Mouse (Mus musculus) embryonic facial prominence, embryonic 11.5 days (tissue): ENCODE data around the gene Efr3b. TPM values are rescaled to one million over a fixed set of nuclear protein-coding genes. Genes with fewer than 3 reads are reported as not detected.

Experiments used
- ATAC-seq: fragments of 200-750 bp; cut with Nextera tagmentation; replicated peaks from 2 replicates; pipeline ENCODE4 v1.8.0; 2017; ENCODE audit warnings: low read depth; ENCODE audit not compliant: insufficient number of reproducible peaks, low FRiP score, low TSS enrichment
- DNase-seq: peaks from one replicate; pipeline ENCODE4 v3.0.0-alpha.2; 2015; ENCODE audit warnings: low spot score
- H3K27ac ChIP-seq: fragments of 300-500 bp; sonication (generic); replicated peaks from 2 replicates; pipeline ENCODE4 v1.5.1; 2014; ENCODE audit warnings: mild to moderate bottlenecking, low read depth, low read length, control low read depth
- H3K27me3 ChIP-seq: fragments of 300-500 bp; sonication (generic); 2 replicates; pipeline ENCODE4 v1.6.1; 2014; ENCODE audit warnings: mild to moderate bottlenecking, low read length, moderate library complexity, mixed read lengths; ENCODE audit not compliant: control insufficient read depth, insufficient read depth
- H3K36me3 ChIP-seq: fragments of 300-500 bp; sonication (generic); replicated peaks from 2 replicates; pipeline ENCODE4 v1.6.1; 2014; ENCODE audit warnings: low read depth, mild to moderate bottlenecking, low read length, moderate library complexity, mixed read lengths; ENCODE audit not compliant: control insufficient read depth, insufficient read depth
- H3K4me1 ChIP-seq: fragments of 300-500 bp; sonication (generic); 2 replicates; pipeline ENCODE4 v1.6.1; 2014; ENCODE audit warnings: low read length, mixed read lengths; ENCODE audit not compliant: control insufficient read depth, insufficient read depth
- H3K4me2 ChIP-seq: fragments of 300-500 bp; sonication (generic); 2 replicates; pipeline ENCODE4 v1.6.1; 2014; ENCODE audit warnings: low read depth, mild to moderate bottlenecking, control low read depth, low read length, moderate library complexity
- H3K4me3 ChIP-seq: fragments of 300-500 bp; sonication (generic); 2 replicates; pipeline ENCODE4 v1.5.1; 2014; ENCODE audit warnings: low read depth, low read length, control low read depth
- H3K9ac ChIP-seq: fragments of 300-500 bp; sonication (generic); replicated peaks from 2 replicates; pipeline ENCODE4 v1.6.1; 2014; ENCODE audit warnings: mild to moderate bottlenecking, control low read depth, low read length
- H3K9me3 ChIP-seq: fragments of 300-500 bp; sonication (generic); replicated peaks from 2 replicates; pipeline ENCODE4 v1.6.1; 2016; ENCODE audit warnings: mild to moderate bottlenecking, low read length, inconsistent platforms, mixed read lengths; ENCODE audit not compliant: control insufficient read depth
- WGBS: fragments of 180-500 bp; shearing (Covaris S2); extraction: QIAGEN DNeasy Blood & Tissue Kit; methylation state at CpG from one replicate; pipeline ENCODE4 v1.1.7; 2014; 5-methylcytosine and 5-hydroxymethylcytosine counted together
- polyA plus RNA-seq: library from polyadenylated mRNA; unstranded; fragments of >200 nt; fragmentation: Nextera tagmentation; extraction: Ambion mirVana; gene quantifications from 2 replicates; pipeline ENCODE4 v1.2.1, GENCODE M21; 2014

Efr3b gene
- polyA plus RNA-seq, 1 experiment from 2014 or later, result 5.0 TPM

DNA sequence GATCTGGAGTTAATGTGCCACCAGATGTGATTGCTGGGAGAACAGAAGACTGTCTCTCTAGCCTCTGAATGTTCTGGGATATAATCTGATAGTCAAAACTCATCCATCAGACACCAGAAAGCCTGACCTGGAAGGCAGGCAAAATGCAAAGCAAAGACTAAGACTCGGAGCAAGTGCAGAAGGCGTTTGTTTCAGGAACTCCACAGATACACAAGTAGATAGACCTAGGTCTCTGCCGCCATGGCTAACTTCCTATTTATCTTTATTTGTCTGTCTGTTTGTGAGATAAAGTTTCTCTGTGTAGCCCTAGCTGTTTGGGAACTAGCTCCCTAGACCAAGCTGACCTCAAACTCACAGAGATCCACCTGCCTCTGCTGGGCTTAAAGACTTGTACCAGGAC is 14.9 kb upstream of the Efr3b start:
- ATAC-seq (no peak), DNase-seq (no peak)
- H3K4me3 ChIP-seq, result no peak overlapping the region
- no peak overlapping the region for H3K27ac ChIP-seq
- H3K27me3 ChIP-seq, result no peaks in the 10 kb centered on the region
- H3K36me3 ChIP-seq, result no peaks in the 10 kb centered on the region
- H3K4me2 ChIP-seq, result no peak overlapping the region
- no peaks in the 10 kb centered on the region for H3K9me3 ChIP-seq
- no peaks in the 10 kb centered on the region for H3K4me1 ChIP-seq
- H3K9ac ChIP-seq, result no peak overlapping the region
- WGBS, result 86% methylated on average over 3 of the region's 3 CpGs

DNA sequence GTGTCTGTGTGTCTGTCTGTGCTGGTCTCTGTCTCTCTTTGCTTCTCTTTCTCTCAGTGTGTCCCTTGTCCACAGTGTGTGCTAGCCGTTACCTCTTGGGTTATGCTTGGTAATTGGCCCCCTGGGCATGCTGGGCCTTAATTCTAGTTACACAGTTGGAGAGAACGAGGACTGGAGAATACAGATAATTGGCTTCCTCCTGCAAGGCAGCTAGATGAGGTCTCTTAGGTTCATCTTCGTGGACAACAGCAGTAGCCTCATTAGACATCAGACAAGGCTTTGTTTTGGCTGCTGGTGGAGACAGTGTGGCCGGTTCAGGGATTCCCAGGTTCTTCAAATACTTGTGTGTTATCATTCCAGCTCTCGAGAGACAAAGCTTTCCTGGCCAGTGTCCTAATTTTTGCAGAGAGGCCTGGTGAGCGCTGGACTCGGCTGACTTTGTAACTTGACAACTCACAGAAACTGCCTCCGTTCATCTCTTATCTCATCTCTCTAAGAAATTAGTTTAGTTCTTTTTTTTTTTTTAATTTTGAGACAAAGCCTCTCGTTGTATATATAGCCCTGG is 12.2 kb upstream of the Efr3b start:
- H3K9me3 ChIP-seq, result no peaks in the 10 kb centered on the region
- no peaks in the 10 kb centered on the region for H3K4me1 ChIP-seq
- H3K36me3 ChIP-seq, result no peaks in the 10 kb centered on the region
- DNase-seq, result no peak
- no peak overlapping the region for H3K27ac ChIP-seq
- H3K27me3 ChIP-seq, result no peaks in the 10 kb centered on the region
- H3K4me3 ChIP-seq, result no peak overlapping the region
- no peak for ATAC-seq
- 45% methylated on average over 9 of the region's 9 CpGs for WGBS
- H3K4me2 ChIP-seq, result no peak overlapping the region
- H3K9ac ChIP-seq, result no peak overlapping the region

DNA sequence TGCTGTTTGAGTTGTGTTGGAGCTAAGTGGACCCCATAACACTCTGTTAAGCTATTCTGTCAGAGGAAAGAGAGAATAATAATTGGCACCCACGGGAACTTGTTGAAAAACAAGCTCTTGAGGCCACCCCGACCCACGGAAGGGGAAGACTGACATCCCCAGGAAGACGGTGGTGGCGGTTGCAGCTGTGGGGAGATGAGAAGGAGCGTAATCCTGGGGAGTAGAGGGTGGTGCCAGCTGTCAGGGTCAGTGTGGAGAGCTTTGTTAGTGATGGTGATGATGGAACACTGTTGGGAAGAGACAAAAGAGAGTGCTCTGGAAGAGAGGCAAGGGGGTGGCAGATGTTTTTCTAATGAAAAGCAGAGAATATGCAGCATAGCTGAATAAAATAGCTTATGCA is 9.3 kb upstream of the Efr3b start:
- H3K4me2 ChIP-seq, result no peak overlapping the region
- no peaks in the 10 kb centered on the region for H3K36me3 ChIP-seq
- ATAC-seq (no peak), DNase-seq (no peak)
- H3K9me3 ChIP-seq, result no peaks in the 10 kb centered on the region
- H3K27me3 ChIP-seq, result no peaks in the 10 kb centered on the region
- H3K4me1 ChIP-seq, result no peaks in the 10 kb centered on the region
- no peak overlapping the region for H3K27ac ChIP-seq
- 55% methylated on average over 6 of the region's 6 CpGs for WGBS
- H3K4me3 ChIP-seq, result no peak overlapping the region
- H3K9ac ChIP-seq, result no peak overlapping the region

DNA sequence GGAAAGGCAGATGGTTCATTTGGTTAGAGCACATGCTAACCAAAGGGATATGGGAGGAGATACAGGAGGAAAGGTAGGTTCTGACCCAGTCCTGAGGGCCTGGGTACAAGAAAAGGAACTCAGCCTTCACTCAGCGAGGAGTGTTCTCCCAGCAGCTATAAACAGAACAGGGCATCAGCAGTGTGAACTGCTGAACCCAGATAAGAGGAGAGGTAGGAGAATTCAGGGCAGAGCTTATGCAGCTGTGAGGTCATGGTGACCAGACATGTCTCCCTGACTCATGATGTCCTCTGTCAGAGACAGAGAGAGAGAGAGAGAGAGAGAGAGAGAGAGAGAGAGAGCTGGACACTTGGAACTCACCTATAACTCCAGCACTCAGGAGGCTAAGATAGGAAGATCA is 7.3 kb upstream of the Efr3b start:
- no peaks in the 10 kb centered on the region for H3K9me3 ChIP-seq
- 82% methylated on average over 1 of the region's 1 CpGs for WGBS
- no peak for ATAC-seq

DNA sequence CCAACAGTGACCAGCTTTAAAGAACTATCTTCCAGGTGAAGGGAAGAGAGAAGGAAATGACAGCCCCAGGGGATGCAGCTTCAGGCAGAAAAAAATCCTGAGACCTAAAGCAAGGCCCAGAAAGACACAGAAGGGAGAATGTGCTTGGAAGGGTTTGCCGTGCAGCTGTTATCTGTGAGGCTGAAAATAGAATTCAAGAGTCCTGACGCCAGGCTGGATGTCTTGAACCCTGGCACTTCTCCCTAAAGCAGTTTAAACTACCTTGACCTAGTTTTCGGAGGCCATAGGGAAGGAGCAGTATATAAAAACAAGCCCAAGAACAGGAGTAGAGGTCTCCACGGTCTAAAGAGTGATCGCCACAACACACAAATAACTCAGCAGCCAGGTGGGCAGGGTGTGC is 3.7 kb upstream of the Efr3b start:
- Histone ChIP-seq H3K27ac (no peak overlapping the region), H3K36me3 (no peaks in the 10 kb centered on the region), H3K9me3 (no peaks in the 10 kb centered on the region), H3K4me2 (no peak overlapping the region), H3K4me3 (no peak overlapping the region), H3K4me1 (peaks cover 3% of the 10 kb centered on the region; the same call in 1 of the 2 replicates), H3K27me3 (peaks cover 4% of the 10 kb centered on the region; the same call in 1 of the 2 replicates), H3K9ac (no peak overlapping the region)
- 71% methylated on average over 5 of the region's 5 CpGs for WGBS
- no peak for DNase-seq
- ATAC-seq, result no peak

More for the DNA sequence above, 7.3 kb upstream of the Efr3b start:
- H3K27me3 ChIP-seq, result no peaks in the 10 kb centered on the region
- no peak overlapping the region for H3K27ac ChIP-seq
- H3K9ac ChIP-seq, result no peak overlapping the region
- DNase-seq, result no peak
- H3K4me3 ChIP-seq, result no peak overlapping the region
- H3K4me1 ChIP-seq, result no peaks in the 10 kb centered on the region
- H3K36me3 ChIP-seq, result no peaks in the 10 kb centered on the region
- H3K4me2 ChIP-seq, result no peak overlapping the region

DNA sequence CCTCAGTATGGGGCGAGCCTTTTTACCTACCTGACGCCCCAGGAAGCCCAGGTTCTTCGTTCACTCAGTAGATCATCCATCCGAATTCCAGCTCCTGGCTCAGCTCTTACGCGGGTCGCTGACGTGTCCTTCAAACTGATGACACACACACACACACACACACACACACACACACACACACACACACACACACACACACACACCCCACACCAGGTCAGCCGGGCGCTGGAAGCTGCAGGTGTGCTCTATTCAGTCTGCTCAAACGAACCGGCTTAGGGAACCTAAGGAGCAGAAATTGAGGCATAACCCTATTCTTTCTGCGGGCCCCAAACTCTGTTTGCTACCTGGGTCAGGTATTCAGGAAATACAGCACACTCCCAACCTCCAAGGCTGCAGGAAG is 331 bp upstream of the Efr3b start:
- Histone ChIP-seq H3K27me3 (peaks cover 7% of the 10 kb centered on the region; the same call in 1 of the 2 replicates), H3K9ac (no peak overlapping the region; the same call in 1 of the 2 replicates), H3K9me3 (no peaks in the 10 kb centered on the region), H3K4me1 (peaks cover 3% of the 10 kb centered on the region; the same call in 1 of the 2 replicates), H3K4me3 (peak overlapping the region; percentile 58), H3K36me3 (no peaks in the 10 kb centered on the region), H3K4me2 (peak overlapping the region; percentile 90), H3K27ac (no peak overlapping the region)
- ATAC-seq (no peak; the same call in 1 of the 2 replicates), DNase-seq (no peak)
- 3% methylated on average over 13 of the region's 13 CpGs for WGBS

DNA sequence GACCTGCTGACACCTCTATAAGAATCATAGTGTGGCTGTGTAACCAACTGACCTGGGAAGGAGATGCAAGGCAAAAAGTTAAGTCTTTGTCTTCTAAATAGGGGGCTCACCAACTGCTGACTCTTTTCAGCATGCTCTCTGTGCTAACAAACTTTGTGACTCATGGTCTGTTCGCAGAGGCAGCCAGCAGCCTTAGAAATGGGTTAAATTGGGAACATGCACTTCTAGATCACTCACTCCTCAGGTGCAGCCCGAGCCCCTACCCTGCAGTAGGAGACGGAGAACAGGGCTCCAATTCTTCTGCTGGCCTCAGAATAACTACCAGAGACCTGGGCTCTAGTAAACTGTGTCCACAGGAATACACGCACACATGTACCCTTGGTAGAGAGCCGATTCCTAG is 1.2 kb downstream of the Efr3b start:
- H3K9me3 ChIP-seq, result no peaks in the 10 kb centered on the region
- DNase-seq, result no peak
- no peak for ATAC-seq
- H3K27me3 ChIP-seq, result peaks cover 7% of the 10 kb centered on the region; the same call in 1 of the 2 replicates
- WGBS, result 20% methylated on average over 5 of the region's 5 CpGs
- no peak overlapping the region for H3K9ac ChIP-seq
- H3K4me3 ChIP-seq, result peak overlapping the region; percentile 58
- H3K36me3 ChIP-seq, result no peaks in the 10 kb centered on the region
- H3K27ac ChIP-seq, result no peak overlapping the region
- peaks cover 3% of the 10 kb centered on the region; the same call in 1 of the 2 replicates for H3K4me1 ChIP-seq
- peak overlapping the region; percentile 90 for H3K4me2 ChIP-seq

DNA sequence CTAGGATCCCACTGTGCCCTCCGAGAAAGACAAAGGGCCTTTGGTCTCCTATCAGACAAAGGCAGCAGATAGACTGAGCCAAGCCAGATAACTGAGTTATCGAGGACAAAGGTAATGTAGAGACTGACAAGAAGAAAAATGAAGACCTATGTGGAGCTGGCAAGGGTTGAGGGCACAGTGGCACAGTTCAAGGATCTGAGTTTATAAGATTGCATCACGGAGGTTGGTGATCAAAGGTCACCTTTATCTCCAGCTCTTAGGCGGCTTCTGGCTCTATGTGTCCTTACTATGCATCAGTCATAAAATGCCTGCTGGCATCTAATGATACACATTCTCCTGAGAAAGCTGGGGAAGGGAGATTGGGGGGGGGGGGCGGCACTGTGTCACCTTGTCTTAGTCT is 2.6 kb downstream of the Efr3b start:
- WGBS, result 91% methylated on average over 5 of the region's 5 CpGs
- DNase-seq, result no peak
- no peak overlapping the region for H3K27ac ChIP-seq
- no peak overlapping the region for H3K9ac ChIP-seq
- no peak for ATAC-seq
- no peak overlapping the region for H3K4me3 ChIP-seq
- peaks cover 7% of the 10 kb centered on the region; the same call in 1 of the 2 replicates for H3K27me3 ChIP-seq
- peaks cover 3% of the 10 kb centered on the region; the same call in 1 of the 2 replicates for H3K4me1 ChIP-seq
- no peak overlapping the region for H3K4me2 ChIP-seq
- H3K9me3 ChIP-seq, result no peaks in the 10 kb centered on the region
- no peaks in the 10 kb centered on the region for H3K36me3 ChIP-seq
